Mouse (Mus musculus): ENCODE measurements around the gene Cldn34c4.

Cldn34c4 gene

DNA sequence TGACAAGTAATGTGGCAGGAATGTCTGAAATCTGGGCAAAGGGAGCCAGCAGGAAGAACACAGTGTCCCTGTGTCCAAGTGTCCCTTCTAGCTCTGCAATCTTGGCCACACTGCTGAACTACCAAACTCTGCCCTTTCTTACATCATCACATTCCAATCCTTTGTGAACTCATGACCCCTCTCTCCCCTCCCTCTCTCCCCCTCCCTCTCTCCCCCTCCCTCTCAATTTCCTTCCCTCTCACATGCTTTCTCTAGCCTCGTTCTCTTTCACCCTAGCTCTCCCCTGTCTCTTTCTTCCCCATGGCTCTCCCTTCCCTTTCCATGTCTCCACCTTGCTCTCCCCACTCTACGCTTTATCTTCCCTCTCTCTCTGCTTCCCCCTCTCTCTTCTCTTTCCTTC is at the start of gene Cldn34c4:
Gene Cldn34c4, minus strand, starts transcription at position 101 of the 400 bp plus-strand sequence.
- DNase-seq (ENCODE audit: extremely low spot score), result no peak

DNA sequence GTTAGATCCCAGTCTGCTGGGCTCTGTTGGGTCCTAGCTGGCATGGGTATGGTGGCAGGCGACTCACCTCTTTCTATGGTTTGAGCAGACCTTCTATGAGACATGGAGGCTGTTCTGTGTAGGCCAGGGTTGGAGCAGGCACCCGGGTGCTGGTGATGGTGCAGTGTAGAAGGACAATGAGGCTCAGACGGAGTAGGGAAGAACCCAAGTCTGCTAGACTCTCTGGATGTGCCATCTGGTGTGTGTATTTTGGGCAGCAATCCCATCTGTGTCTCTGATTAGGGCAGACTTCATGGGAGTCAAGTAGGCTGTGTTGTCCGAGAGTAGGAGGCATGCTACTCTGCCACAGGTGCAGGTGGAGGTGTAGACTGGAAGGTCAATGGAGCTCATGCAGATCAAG is 10.7 kb upstream of the Cldn34c4 start:
- DNase-seq (ENCODE audit: extremely low spot score), result no peak

Data from embryo, embryonic 9.5 days (tissue).